Mouse (Mus musculus) urinary bladder, postnatal 0 days (tissue): ENCODE data around the gene Acbd5. TPM values are rescaled to one million over a fixed set of nuclear protein-coding genes. Genes with fewer than 3 reads are reported as not detected.

Experiments
- polyA plus RNA-seq: library from polyadenylated mRNA; unstranded; fragments of >200 nt; fragmentation: Nextera tagmentation; extraction: Ambion mirVana; gene quantifications from 2 replicates; pipeline ENCODE4 v1.2.1, GENCODE M21; 2015

Gene Acbd5
- polyA plus RNA-seq, result 18.2 and 21.3 TPM in 2 replicates

GRCm38 (mm10) chr2:23067552-23068369, at the start of gene Acbd5:
Gene Acbd5, plus strand, starts transcription at chr2:23068167.

GRCm38 (mm10) chr2:23040001-23040646, 27.8 kb upstream of the Acbd5 start, which contains the start of gene Abi1:
Gene Abi1, minus strand, starts transcription at chr2:23040241.

GRCm38 (mm10) chr2:23155777-23156607, 88.0 kb downstream of the Acbd5 start, which contains the start of the genes Mastl and Yme1l1:
Gene Mastl, minus strand, starts transcription at chr2:23156024.
Gene Yme1l1, plus strand, starts transcription at chr2:23156369.

Other genes starting within 250 kb of the Acbd5 start
- 8.9 and 12.7 TPM in 2 replicates for gene Pdss1, start 172.6 kb upstream of the Acbd5 start, polyA plus RNA-seq
- 40.0 and 44.3 TPM in 2 replicates for gene Abi1, start 27.9 kb upstream of the Acbd5 start, polyA plus RNA-seq
- 2.2 and 3.6 TPM in 2 replicates for gene Mastl, start 87.9 kb downstream of the Acbd5 start, polyA plus RNA-seq
- gene Yme1l1, start 88.2 kb downstream of the Acbd5 start, polyA plus RNA-seq, result 40.3 and 48.7 TPM in 2 replicates
- gene 4931423N10Rik, start 139.3 kb downstream of the Acbd5 start, polyA plus RNA-seq, result not detected in 2 replicates